Mouse (Mus musculus) retina, postnatal 7 days (tissue): ENCODE data around the gene Fam228a.
"Not testable (repeated sequence)": the region's sequence is repeated elsewhere in the genome, so short reads cannot be mapped to it uniquely, and the experiment has no call there.

ENCODE experiments used
- DNase-seq: peaks from one replicate; pipeline ENCODE4 v3.0.0-alpha.2; 2012; ENCODE audit warnings: low read depth, low spot score

Fam228a gene

DNA sequence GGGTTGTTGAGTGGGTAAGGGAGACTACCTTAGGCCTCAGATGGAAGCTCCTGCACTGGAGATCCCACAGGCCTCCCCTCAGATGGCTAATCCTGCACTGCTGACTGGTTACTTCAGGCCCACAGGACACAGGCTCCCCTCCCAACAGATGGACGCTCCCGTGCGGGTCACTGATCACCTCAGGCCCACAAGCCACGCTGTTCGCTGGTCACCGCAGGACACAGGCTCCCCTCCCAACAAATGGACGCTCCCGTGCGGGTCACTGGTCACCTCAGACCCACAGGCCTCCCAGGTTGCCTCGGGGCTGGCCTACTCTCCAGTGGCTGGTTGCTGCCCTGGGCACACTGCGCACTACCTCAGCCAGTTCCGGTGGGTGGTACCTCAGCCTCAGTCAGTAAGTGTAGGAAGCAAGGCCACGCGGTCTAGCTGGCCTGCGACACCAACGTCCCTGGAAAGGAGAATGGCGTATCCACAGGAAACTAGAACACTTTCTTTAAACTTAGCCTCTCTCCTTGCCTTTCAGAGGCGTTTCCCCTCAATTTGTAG lies at the start of gene Fam228a:
Fam228a (minus strand) TSS at position 400 of the 546 bp plus-strand sequence.
- no peak for DNase-seq

- no peak for DNase-seq
These were observed 46.2 kb upstream of the Fam228a start for GRCm38 (mm10) chr12:4784466-4784865.

DNA sequence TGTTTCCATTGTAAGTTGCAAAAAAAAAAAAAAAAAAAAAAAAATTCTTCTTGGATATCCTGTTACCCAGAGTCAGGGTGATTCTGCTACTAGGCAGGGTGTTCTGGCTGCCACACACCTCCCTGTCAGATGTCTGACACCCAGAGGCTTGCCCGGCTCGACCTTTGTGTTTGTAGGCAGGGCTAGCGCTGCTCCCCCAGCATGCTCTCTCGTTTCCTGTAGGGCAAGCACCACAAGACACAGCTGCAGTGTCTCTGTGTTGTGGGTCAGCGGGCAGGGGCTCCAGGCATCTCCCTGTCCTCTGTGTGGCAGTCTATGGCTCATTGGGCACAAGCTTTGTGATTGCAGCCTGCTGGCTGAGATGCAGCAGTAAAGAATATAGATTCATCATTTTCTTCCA lies 45.4 kb upstream of the Fam228a start:
- no peak for DNase-seq

DNA sequence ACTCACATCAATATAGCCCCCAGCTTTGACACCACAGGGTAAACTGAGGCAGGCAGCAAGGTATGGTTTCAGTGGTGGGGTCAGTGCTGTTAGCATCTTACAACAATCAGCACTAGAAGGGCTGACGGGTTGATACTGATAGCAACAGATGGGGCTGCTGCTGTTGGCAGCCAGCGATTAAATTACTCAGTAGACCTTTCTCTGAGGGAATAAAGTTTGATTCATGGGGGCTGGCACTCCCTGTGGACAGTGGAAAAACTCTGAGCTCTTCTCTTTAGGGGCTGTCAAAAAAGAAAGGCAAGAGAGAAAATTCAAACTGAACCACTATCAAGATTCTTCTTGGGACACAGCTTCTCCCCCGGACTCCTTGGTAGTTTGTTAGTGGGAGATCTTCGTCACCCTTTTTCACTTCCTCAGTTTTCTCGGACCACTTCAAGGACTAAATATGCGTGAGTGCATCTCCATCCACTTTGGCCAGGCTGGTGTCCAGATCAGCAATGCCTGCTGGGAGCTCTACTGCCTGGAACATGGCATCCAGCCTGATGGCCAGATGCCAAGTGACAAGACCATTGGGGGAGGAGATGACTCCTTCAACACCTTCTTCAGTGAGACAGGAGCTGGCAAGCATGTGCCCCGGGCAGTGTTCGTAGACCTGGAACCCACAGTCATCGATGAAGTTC lies 43.6 kb upstream of the Fam228a start:
- not testable (repeated sequence) for DNase-seq

DNA sequence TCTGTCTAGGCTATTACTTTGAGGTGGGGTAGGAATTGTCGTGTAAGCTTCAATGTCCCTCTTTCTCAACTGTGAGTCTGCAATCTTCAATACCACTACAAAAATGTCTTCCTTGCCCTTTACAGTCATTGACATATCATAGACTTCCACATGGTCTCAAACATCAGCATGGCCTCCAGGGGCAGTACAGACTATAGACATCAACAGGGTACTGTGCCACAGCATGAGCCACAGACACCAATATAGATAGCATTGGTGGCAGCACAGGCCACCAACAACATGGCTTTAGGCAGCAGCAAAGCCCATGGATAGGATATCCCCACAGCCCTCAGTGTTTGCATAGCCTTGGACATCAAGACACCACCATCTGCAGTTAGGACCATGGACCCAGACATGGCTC lies 43.0 kb upstream of the Fam228a start:
- no peak for DNase-seq

GRCm38 (mm10) chr12:4780245-4780644 lies 42.0 kb upstream of the Fam228a start:
- DNase-seq: no peak

DNA sequence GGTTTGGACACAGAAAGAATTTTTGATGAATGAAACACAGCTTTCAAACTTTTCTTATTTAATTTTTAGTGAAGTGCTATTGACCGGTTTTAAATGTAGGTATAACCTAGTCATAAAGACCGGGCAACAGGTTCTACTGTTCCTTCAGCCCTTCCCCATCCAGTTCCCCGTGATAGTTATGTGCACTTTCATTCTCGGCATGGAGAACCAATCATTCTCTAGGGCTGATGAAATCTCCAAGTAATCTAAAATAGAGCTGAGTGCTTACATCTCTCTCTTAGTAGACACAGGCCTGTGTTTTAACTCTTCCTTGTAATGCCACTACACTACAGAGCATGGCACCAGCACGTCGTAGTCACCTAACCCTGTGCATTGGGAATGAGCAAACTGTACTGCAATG lies 39.5 kb upstream of the Fam228a start:
- DNase-seq: no peak

DNA sequence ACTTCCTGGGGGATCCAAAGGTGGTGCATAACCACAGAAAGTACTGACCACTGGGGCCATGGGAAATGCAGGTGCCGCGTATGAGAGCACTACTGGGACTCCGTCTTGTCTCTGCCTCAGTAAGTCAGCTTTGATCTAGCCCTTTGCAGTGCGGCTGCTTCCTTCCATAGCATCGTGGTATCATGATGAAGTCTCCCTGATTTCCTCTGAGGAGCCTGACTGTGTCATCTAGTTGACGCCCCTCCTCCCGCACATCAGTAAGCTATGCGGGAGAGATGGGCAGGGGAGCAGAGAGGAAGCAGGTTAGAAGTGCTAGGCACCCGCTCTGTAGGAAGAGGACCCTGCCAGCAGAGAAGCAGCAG lies 37.3 kb upstream of the Fam228a start:
- no peak for DNase-seq

DNA sequence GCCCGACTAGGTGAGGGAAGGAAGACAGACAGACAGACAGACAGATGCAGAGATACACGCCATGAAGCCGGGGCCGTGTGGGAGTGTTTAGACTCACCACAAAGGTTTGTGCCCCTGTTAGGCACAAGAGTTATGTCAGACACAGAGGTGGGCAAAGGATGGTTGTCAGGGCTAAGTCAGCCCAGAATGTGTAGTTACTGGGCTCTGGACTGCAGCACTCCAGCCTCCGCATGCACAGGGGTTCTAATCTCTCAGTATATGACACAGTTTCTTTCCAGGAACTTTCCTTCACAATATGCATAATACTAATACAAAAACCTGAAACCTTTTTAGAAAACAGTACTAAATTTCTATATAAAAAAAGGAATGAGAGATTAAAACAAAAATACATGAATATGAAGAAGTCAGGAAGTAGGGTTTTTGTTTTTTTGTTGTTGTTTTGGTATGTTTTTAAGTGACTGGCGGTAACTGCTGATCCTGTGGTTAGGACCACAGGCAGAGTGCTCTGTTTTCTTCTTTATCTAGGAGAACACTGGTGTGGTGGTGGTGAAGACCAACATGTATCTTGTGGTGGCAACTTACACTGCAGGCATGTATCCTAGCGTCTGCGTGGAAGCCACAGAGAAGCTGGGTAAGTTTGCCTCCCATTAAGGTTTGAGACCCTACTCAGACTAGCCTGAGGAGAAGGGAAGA lies 36.8 kb upstream of the Fam228a start:
- no peak for DNase-seq

DNA sequence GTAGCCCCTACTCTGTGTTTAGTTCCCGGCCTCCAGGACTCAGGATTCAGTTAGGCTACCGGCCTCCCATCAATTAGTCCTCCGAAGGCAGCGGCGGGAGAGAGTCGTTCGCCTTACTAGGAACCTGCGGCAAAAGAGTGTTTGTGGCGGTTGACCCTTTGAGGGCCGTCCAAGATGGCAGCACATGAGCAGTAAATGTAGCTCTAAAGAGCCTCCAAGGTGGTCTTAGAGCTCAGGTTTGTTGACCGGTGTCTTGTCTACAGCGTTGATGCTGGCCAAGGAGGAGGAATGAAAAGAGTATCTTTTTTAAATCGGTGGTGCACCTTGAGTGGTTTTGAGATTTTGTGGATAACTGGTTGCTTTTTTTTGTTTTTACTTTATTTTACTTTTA lies 31.1 kb upstream of the Fam228a start:
- DNase-seq: no peak

DNA sequence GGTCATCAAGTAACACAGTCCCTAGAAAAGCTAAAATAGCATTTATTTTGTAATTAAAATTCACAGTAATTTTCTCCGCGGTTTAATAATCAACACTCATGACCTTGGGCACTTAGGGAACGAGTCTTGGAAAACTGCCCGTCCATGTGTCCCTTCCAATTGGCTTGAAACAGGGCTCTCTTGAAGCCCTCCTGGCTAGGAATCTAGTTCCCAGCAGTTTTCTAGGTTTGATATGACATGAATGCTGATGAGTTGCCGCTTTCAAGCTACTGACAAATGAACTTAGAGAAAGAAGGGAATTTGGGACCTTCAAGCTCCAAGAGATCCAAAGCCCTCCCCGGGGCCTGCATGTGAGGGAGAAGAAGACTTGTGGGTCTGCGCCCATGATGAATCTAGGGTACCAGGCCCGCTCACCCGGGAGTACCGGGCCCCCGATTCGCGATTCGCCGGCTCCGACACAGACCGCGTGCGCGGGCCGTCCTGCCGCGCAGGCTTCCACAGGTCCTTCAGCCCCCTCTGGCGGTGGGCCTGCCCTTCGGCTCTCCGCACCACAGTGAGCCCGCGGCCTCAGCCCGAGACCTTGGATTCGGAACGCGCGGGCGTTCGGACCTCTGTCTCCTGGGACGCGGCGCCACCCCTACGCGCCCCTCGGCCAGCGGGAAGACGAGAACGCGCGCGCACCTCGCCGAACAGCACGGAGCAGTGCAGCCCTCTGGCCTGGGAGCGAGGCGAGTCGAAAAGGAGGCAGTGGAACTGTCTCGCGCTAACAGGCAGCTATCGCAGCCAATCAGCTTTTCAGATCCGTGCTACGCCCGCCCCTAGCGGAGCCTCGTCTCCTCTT lies 30.5 kb upstream of the Fam228a start, which contains the start of the genes Pfn4 and Fam228b:
Pfn4 (plus strand) TSS at position 531 of the 841 bp plus-strand sequence.
Fam228b (minus strand) TSS at position 776 of the 841 bp plus-strand sequence.
- DNase-seq: peak; percentile 86

DNA sequence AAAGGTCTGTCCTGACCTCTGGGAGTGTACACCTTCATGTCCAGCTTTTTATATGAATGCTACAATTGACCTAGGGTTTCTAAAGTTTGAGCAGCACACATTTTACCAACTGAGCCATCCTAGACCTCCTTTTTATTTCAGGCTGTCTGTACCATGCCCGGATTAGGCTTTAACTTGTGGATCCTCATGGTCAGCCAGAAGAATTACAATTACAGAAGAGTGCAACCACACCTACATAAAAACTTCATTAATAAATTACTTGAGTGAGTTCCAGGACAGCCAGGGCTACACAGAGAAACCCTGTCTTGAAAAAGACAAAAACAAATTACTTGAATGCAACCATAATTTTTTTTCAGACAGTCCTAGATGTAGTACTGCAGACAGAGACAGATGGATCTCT lies 18.8 kb upstream of the Fam228a start:
- no peak for DNase-seq

GRCm38 (mm10) chr12:4754451-4754850 lies 16.2 kb upstream of the Fam228a start:
- DNase-seq: not testable (repeated sequence)

DNA sequence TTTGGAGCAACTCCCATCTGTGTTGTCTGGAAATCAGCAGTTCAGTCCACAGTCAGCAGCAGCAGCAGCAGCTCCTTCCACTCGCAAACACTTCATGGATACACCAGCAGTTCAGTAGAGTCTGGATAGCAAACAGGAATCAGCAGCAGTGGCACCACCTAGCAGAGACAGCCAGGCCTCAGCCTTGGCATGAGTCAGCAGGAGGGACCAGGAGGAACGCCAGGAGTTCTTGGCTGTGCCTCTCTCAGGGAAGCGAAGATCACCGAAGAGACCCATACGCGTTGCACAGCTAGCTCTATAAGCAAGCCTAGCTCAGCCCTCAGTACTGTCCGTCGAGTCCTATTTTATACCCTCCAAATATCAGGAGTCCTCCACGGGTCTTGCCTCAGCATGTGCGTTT lies 6.3 kb upstream of the Fam228a start:
- no peak for DNase-seq

GRCm38 (mm10) chr12:4742183-4742582 lies 4.0 kb upstream of the Fam228a start:
- no peak for DNase-seq

GRCm38 (mm10) chr12:4740823-4741222 lies 2.6 kb upstream of the Fam228a start:
- DNase-seq: no peak

- no peak for DNase-seq
These were observed 5.9 kb downstream of the Fam228a start for GRCm38 (mm10) chr12:4732332-4732731.

GRCm38 (mm10) chr12:4731629-4732028 lies 6.6 kb downstream of the Fam228a start:
- no peak for DNase-seq

- DNase-seq: no peak
These were observed 9.1 kb downstream of the Fam228a start for GRCm38 (mm10) chr12:4729165-4729564.

- DNase-seq: no peak
These were observed 18.2 kb downstream of the Fam228a start for GRCm38 (mm10) chr12:4719762-4720754.
